Mouse (Mus musculus) adrenal gland, adult 8-10 months (tissue): ENCODE measurements around the gene Gpx2. TPM values are rescaled to one million over a fixed set of nuclear protein-coding genes. Genes with fewer than 3 reads are reported as not detected.
"Not testable (repeated sequence)": the region's sequence is repeated elsewhere in the genome, so short reads cannot be mapped to it uniquely, and the experiment has no call there.

ENCODE experiments used
- DNase-seq: peaks from one replicate; pipeline ENCODE4 v3.0.0; 2022
- total RNA-seq, 4 experiments: library from RNA; stranded (reverse); gene quantifications; 2 replicates each; pipeline ENCODE4 v1.2.4; 2022

Gpx2 gene
- total RNA-seq, 4 experiments from 2014 or later = 0.23 TPM; not detected in 3

DNA sequence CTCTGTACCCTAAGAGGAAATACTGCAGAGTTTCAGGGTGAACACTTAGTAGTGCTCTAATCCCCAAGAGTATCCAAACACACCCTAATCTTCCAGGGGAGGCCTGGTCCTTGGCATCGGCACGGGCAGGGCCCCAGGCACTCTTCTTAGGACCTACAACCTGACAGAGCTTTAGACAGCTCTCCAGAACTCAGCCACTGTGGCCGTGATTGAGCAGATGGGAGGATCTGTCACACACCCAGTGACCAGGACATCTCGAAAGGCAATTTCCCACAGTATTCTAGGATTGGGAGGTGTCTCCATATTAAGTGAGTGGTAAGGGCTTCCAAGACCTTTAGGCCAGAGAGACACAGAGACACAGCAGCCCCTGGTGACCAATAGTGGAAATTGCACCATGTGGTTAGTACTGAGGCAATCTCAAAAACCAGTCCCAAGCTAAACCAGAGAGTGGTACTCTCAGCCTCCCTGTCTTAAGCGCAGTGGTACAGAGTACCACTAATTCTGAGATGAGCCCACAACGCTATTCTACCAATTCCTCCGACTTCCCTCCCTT lies 8.4 kb upstream of the Gpx2 start:
- DNase-seq = peak; percentile 35

- no peak for DNase-seq
These were observed 7.7 kb upstream of the Gpx2 start for GRCm38 (mm10) chr12:76803028-76803427.

GRCm38 (mm10) chr12:76798008-76798720 lies 2.8 kb upstream of the Gpx2 start:
- DNase-seq = no peak

GRCm38 (mm10) chr12:76796938-76797539 lies 1.7 kb upstream of the Gpx2 start:
- no peak for DNase-seq

DNA sequence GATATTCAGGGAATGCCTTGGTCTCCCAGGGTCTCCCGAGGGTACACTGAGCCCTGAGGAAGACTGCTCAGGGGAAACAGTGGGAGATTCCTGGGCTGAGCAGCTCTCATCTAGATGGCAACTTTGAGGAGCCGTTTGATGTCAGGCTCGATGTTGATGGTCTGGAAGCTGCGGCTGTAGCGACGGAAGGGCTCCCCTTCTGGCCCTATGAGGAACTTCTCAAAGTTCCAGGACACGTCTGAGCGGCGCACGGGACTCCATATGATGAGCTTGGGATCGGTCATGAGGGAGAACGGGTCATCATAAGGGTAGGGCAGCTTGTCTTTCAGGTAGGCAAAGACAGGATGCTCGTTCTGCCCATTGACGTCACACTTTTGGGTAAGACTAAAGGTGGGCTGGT lies 2.8 kb downstream of the Gpx2 start:
- DNase-seq = not testable (repeated sequence)

- no peak for DNase-seq
These were observed 4.8 kb downstream of the Gpx2 start for GRCm38 (mm10) chr12:76790446-76791084.

- peak; percentile 37 for DNase-seq
These were observed 11.2 kb downstream of the Gpx2 start for GRCm38 (mm10) chr12:76784056-76784619.

- DNase-seq = no peak
These were observed 14.5 kb downstream of the Gpx2 start for GRCm38 (mm10) chr12:76780639-76781468.

DNA sequence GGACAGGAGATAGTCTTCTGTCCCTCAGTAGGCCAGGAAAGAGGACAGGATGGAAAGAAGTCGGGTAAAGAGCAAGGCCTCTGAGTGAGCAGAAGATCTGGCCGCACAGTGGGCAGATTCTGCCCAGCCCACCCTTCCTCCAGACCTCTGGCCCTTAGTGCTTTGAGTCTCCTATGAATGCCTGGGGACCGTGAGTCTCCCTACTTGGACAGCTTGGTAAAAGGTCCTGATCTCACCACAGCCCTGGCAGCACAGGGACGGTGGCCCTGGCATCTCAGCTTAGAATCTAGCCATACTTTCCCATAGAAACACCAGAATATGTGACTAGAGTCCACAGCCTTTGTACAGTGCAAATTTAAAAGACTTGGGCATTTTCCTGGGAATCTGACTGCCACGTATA lies 15.4 kb downstream of the Gpx2 start:
- DNase-seq = no peak

DNA sequence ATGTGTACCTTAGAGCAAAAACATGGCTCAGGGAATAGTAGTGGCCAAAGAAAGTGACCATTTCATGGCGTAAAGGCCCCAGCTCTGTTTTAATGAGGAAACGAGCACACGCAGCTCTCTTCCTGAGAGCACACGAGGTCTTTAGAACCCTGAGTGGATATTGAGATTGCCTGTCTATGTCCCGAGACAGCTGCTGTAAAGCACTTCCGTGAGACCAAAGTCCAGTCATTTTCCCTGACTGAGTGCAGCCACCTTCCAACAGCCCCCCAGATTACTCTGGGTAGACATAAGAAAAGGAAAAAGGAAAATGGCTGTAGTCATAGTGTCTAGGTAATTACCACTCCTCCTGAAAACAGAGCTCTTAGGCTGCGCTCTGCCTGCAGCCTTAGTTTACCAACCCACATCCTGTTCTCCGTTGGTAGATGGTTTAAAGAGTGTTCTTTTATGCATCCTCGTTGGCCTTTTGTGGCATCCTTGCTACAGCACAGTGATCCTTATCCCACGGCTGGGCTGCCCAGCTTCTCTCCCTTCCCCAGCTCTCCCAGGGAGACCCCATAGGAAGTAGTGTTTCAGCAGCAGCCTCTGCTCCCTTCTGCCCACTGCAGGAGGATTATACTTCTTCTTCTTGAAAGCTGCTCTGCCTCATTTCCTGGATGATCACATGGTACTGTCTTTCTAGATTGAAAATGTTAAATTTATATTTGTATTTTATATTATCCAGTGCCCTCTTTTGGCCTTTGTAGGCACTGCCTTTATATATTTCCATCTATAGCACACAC lies 16.9 kb downstream of the Gpx2 start:
- no peak for DNase-seq

DNA sequence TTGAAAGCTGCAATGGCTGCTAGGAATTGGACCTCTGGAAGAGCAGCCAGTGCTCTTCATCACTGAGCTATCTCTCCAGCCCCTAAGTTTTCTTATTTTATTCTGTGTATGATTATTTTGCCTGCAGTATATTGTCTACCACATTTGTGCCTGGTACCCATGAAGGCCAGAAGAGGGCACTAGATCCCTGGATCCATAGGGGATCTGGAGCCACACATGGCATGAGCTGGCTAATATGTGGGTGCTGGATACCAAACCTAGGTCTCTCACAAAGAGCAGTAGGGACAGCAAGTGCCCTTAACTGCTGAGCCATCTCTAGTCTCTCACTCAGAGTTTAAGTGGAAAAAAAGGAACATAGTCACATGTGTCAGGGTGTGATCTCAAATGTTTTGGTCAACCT lies 17.5 kb downstream of the Gpx2 start:
- no peak for DNase-seq

DNA sequence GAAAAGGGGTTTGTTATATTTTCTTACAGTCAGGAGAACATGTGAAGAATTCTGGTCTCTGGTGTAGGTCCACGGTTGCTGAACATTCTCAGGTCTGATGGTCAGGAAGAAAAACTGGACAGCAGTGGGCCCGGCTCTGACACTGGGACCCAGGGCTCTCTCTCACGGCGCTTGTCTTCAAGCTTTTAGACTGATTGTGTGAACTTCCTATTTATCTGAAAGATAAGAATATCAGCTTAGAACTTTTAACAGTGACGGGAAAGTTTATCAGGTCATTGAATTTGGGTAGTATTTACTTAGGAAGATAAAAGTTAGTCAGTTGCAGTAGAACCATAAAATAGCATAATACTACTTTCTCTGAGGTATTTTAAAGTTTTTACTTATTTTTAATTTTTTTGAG lies 18.5 kb downstream of the Gpx2 start:
- no peak for DNase-seq

DNA sequence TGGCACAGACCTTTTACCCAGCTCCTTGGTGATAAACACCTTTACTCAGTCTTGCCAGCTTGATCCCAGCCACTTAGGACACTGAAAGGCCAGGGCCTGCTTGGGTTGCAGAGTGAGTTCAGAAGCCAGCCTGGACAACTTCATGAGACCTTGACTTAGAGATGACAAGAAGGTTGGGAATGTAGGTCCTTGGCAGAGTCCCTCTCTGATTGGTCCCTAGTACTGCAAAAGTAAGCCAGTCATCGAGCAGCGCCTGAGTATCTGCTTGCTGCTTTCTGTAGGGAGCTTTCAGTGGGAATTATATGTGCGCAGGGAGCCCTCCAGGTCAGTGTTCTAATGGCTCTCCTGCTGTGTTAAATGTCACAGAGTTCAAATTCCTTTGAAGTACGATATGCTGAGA lies 20.2 kb downstream of the Gpx2 start:
- DNase-seq = peak; percentile 50

- no peak for DNase-seq
These were observed 20.7 kb downstream of the Gpx2 start for GRCm38 (mm10) chr12:76774652-76775051.

- no peak for DNase-seq
These were observed 23.8 kb downstream of the Gpx2 start for GRCm38 (mm10) chr12:76771540-76771939.

- no peak for DNase-seq
These were observed 24.4 kb downstream of the Gpx2 start for GRCm38 (mm10) chr12:76770841-76771500.

GRCm38 (mm10) chr12:76765901-76766630 lies 29.3 kb downstream of the Gpx2 start:
- DNase-seq = no peak

DNA sequence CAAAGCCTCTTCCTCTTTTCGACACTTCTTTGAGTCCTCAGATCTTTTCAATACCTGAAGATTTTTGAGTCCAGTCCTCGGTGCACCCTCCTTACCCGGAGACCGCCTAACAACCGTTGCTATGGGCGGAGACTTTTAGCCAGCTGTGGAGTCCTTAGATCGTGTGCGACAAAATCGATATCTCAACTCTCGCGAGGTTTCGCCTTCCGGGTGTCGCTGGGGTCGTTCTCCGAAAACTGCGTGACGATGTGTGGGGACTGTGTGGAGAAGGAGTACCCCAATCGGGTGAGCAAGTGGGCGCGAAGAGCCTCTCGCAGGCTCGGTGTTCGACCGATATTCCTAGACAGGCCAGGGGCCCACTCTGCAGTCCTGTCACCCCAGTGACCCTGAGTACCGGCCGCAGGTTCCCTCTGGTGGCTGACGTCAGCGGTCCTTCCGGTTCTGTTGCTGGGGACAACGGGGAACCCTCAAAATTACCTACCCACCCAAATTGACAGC lies 30.0 kb downstream of the Gpx2 start, which contains the start of the genes Churc1 and Fntb:
TSS of gene Churc1 (plus strand) at position 185 of the 498 bp plus-strand sequence.
TSS of gene Fntb (plus strand) at position 236 of the 498 bp plus-strand sequence.
- DNase-seq = peak; percentile 89

GRCm38 (mm10) chr12:76752652-76753318 lies 42.6 kb downstream of the Gpx2 start:
- DNase-seq = no peak
